Mouse (Mus musculus) limb, embryonic 14.5 days (tissue): ENCODE results near the gene Myo1e. TPM values are rescaled to one million over a fixed set of nuclear protein-coding genes. Genes with fewer than 3 reads are reported as not detected.

Experiments
- ATAC-seq: fragments of 200-750 bp; cut with Nextera tagmentation; 2 replicates; pipeline ENCODE4 v1.8.0; 2017; ENCODE audit warnings: low read depth, moderate number of reproducible peaks, moderate TSS enrichment; ENCODE audit not compliant: low FRiP score
- DNase-seq: peaks from one replicate; pipeline ENCODE4 v3.0.0-alpha.2; 2015; ENCODE audit warnings: low spot score
- H3K27ac ChIP-seq: fragments of 300-500 bp; sonication (generic); replicated peaks from 2 replicates; pipeline ENCODE4 v1.5.1; 2014; ENCODE audit warnings: low read depth, mild to moderate bottlenecking, low read length, moderate library complexity, mixed read lengths
- H3K27me3 ChIP-seq: fragments of 300-500 bp; sonication (generic); 2 replicates; pipeline ENCODE4 v1.6.1; 2014; ENCODE audit warnings: low read length, mixed read lengths; ENCODE audit not compliant: control insufficient read depth, insufficient read depth
- H3K36me3 ChIP-seq: fragments of 300-500 bp; sonication (generic); 2 replicates; pipeline ENCODE4 v1.6.1; 2014; ENCODE audit warnings: mild to moderate bottlenecking, low read length, moderate library complexity, mixed read lengths; ENCODE audit not compliant: control insufficient read depth, insufficient read depth
- H3K4me1 ChIP-seq: fragments of 300-500 bp; sonication (generic); 2 replicates; pipeline ENCODE4 v1.6.1; 2014; ENCODE audit warnings: antibody characterized with exemption, low read length, mixed read lengths; ENCODE audit not compliant: control insufficient read depth, insufficient read depth
- H3K4me2 ChIP-seq: fragments of 300-500 bp; sonication (generic); replicated peaks from 2 replicates; pipeline ENCODE4 v1.6.1; 2014; ENCODE audit warnings: low read depth, mild to moderate bottlenecking, low read length, moderate library complexity; ENCODE audit not compliant: severe bottlenecking
- H3K4me3 ChIP-seq: fragments of 300-500 bp; sonication (generic); replicated peaks from 2 replicates; pipeline ENCODE4 v1.5.1; 2014; ENCODE audit warnings: low read length
- H3K9ac ChIP-seq: fragments of 300-500 bp; sonication (generic); 2 replicates; pipeline ENCODE4 v1.6.1; 2014; ENCODE audit warnings: mild to moderate bottlenecking, low read depth, low read length, moderate library complexity; ENCODE audit not compliant: severe bottlenecking
- H3K9me3 ChIP-seq: fragments of 300-500 bp; sonication (generic); 2 replicates; pipeline ENCODE4 v1.6.1; 2016; ENCODE audit warnings: low read length; ENCODE audit not compliant: control insufficient read depth
- POLR2A ChIP-seq: fragments of 200-500 bp; IDR thresholded peaks from 2 replicates; pipeline ENCODE4 v1.8.0; 2012; ENCODE audit warnings: inconsistent platforms, mild to moderate bottlenecking, moderate library complexity, borderline replicate concordance; ENCODE audit not compliant: insufficient read depth, insufficient read length; ENCODE audit errors: extremely low read depth
- WGBS: fragments of 180-500 bp; shearing (Covaris S2); extraction: QIAGEN DNeasy Blood & Tissue Kit; methylation state at CpG from one replicate; pipeline ENCODE4 v1.1.7; 2014; 5-methylcytosine and 5-hydroxymethylcytosine counted together
- polyA plus RNA-seq, 2 experiments: library from polyadenylated mRNA; depleted of rRNA in 1 of 2; stranded (reverse) in 1 of 2; unstranded in 1 of 2; fragments of >200 nt; fragmentation: Nextera tagmentation in 1 of 2; extraction: Ambion mirVana in 1 of 2; gene quantifications; 2 replicates each; pipeline versions ENCODE4 v1.2.1 to v1.2.3; 2012 to 2014

Gene Myo1e
- polyA plus RNA-seq, 2 experiments: 12.1 to 20.4 TPM

GRCm38 (mm10) chr9:70281407-70281806, 74.3 kb downstream of the Myo1e start:
- Histone ChIP-seq H3K9me3 (no peaks in the 10 kb centered on the region), H3K27ac (no peak overlapping the region), H3K4me3 (no peak overlapping the region), H3K4me2 (no peak overlapping the region), H3K36me3 (no peaks in the 10 kb centered on the region), H3K9ac (no peak overlapping the region), H3K27me3 (no peaks in the 10 kb centered on the region), H3K4me1 (no peaks in the 10 kb centered on the region)
- DNase-seq (no peak), ATAC-seq (no peak)
- TF ChIP-seq POLR2A: no peak
- 88% methylated on average over 6 of the region's 8 CpGs for WGBS

GRCm38 (mm10) chr9:70282107-70282506, 75.0 kb downstream of the Myo1e start:
- WGBS: 93% methylated on average over 7 of the region's 8 CpGs

GRCm38 (mm10) chr9:70283151-70283550, 76.0 kb downstream of the Myo1e start:
- ATAC-seq (no peak), DNase-seq (no peak)
- TF ChIP-seq POLR2A: no peak
- WGBS: 87% methylated on average over 4 of the region's 4 CpGs
- peaks cover 11% of the 10 kb centered on the region; the same call in 1 of the 2 replicates for H3K4me1 ChIP-seq
- no peaks in the 10 kb centered on the region for H3K27me3 ChIP-seq
- no peak overlapping the region for H3K4me2 ChIP-seq
- no peaks in the 10 kb centered on the region for H3K36me3 ChIP-seq
- no peaks in the 10 kb centered on the region for H3K9me3 ChIP-seq
- no peak overlapping the region for H3K9ac ChIP-seq
- no peak overlapping the region for H3K4me3 ChIP-seq
- no peak overlapping the region for H3K27ac ChIP-seq

More at GRCm38 (mm10) chr9:70282107-70282506, 75.0 kb downstream of the Myo1e start:
- TF ChIP-seq POLR2A: no peak
- Histone ChIP-seq H3K36me3 (no peaks in the 10 kb centered on the region), H3K27ac (no peak overlapping the region), H3K4me3 (no peak overlapping the region), H3K4me1 (0 out of 2 replicates have a peak, but pooled peaks cover 5% of the 10 kb centered on the region), H3K4me2 (no peak overlapping the region), H3K9ac (no peak overlapping the region), H3K27me3 (no peaks in the 10 kb centered on the region), H3K9me3 (no peaks in the 10 kb centered on the region)
- ATAC-seq (no peak), DNase-seq (no peak)

- ATAC-seq: no peak
- 75% methylated on average over 7 of the region's 7 CpGs for WGBS
- TF ChIP-seq POLR2A: no peak
These were observed 77.5 kb downstream of the Myo1e start for GRCm38 (mm10) chr9:70284584-70285140.

GRCm38 (mm10) chr9:70290785-70291184, 83.6 kb downstream of the Myo1e start:
- H3K9me3 ChIP-seq: no peaks in the 10 kb centered on the region
- H3K4me1 ChIP-seq: peaks cover 11% of the 10 kb centered on the region; the same call in 1 of the 2 replicates
- no peak overlapping the region for H3K4me2 ChIP-seq
- no peak overlapping the region for H3K27ac ChIP-seq
- ATAC-seq (no peak), DNase-seq (no peak)
- peaks cover 6% of the 10 kb centered on the region for H3K36me3 ChIP-seq
- WGBS: 58% methylated on average over 10 of the region's 10 CpGs
- no peaks in the 10 kb centered on the region for H3K27me3 ChIP-seq
- TF ChIP-seq POLR2A: no peak
- H3K9ac ChIP-seq: no peak overlapping the region
- no peak overlapping the region for H3K4me3 ChIP-seq

More at GRCm38 (mm10) chr9:70284584-70285140, 77.5 kb downstream of the Myo1e start:
- Histone ChIP-seq H3K36me3 (peaks cover 5% of the 10 kb centered on the region; the same call in 1 of the 2 replicates), H3K27ac (no peak overlapping the region), H3K4me3 (no peak overlapping the region), H3K9ac (no peak overlapping the region), H3K4me1 (peaks cover 11% of the 10 kb centered on the region; the same call in 1 of the 2 replicates), H3K9me3 (no peaks in the 10 kb centered on the region), H3K4me2 (no peak overlapping the region), H3K27me3 (no peaks in the 10 kb centered on the region)
- no peak for DNase-seq

GRCm38 (mm10) chr9:70296916-70297315, 89.8 kb downstream of the Myo1e start:
- Histone ChIP-seq H3K9me3 (no peaks in the 10 kb centered on the region), H3K27ac (no peak overlapping the region), H3K9ac (no peak overlapping the region), H3K4me1 (no peaks in the 10 kb centered on the region), H3K4me2 (no peak overlapping the region), H3K27me3 (no peaks in the 10 kb centered on the region), H3K4me3 (no peak overlapping the region), H3K36me3 (peaks cover 10% of the 10 kb centered on the region)
- no peak for TF ChIP-seq POLR2A
- DNase-seq: no peak
- 13% methylated on average over 2 of the region's 2 CpGs for WGBS
- no peak for ATAC-seq
